Comparison of ENCODE assay signal across 9 mouse cellular contexts in genomic region chr9:40989940-40990588, GRCm38 (mm10). TPM values are rescaled to one million over a fixed set of nuclear protein-coding genes. Genes with fewer than 3 reads are reported as not detected.
DNase-seq lines count a peak whose midpoint lies in the region; ATAC-seq lines count a peak whose summit lies in the region.
"Had no signal": no experiment of that assay in that cellular context is flagged by ENCODE, and none has a peak within 500 bp of the region (broad histone marks: within the 10 kb centered on the region; RNA-seq: fewer than 3 reads in every experiment).

No protein-coding gene starts in this region.

- H3K27me3 ChIP-seq in heart, embryonic 10.5 days (ENCODE audit: insufficient read depth, poor library complexity, severe bottlenecking), result no peaks in the 10 kb centered on the region; the same call in 1 of the 2 replicates
- H3K27me3 ChIP-seq: limb, embryonic 15.5 days had no signal

- H3K27ac ChIP-seq in heart, embryonic 10.5 days, result peak overlapping the region; percentile 9; the same call in 1 of the 2 replicates
- H3K27ac ChIP-seq: limb, embryonic 15.5 days had no signal

- no peaks in the 10 kb centered on the region for H3K9me3 ChIP-seq in heart, embryonic 10.5 days
- H3K9me3 ChIP-seq: limb, embryonic 15.5 days had no signal

- H3K36me3 ChIP-seq in heart, embryonic 10.5 days, result no peaks in the 10 kb centered on the region
- H3K36me3 ChIP-seq: limb, embryonic 15.5 days had no signal

- H3K4me3 ChIP-seq in heart, embryonic 10.5 days, result no peak overlapping the region
- H3K4me3 ChIP-seq: limb, embryonic 15.5 days had no signal

- DNase-seq in heart, adult 18-20 months, result peak; percentile 28 to 74
- DNase-seq in heart, adult 11 months, result no peak
- DNase-seq in heart, embryonic 10.5 days (ENCODE audit: low spot score), result no peak
- peak; percentile 7 for DNase-seq in large intestine, adult 2 months (ENCODE audit: low read depth, low spot score)
- DNase-seq in lung, postnatal 14 days, result peak; percentile 72
- peak; percentile 70 to 83 for DNase-seq in right cerebral cortex, adult 2 months (ENCODE audit: low spot score in 2 of 2)

- ATAC-seq in activated CD4-positive, CD25-positive, alpha-beta regulatory T cell, adult 4 months, result peak; percentile 32
- 0 out of 2 replicates have a peak, but pooled peaks have one; percentile 56 for ATAC-seq in common myeloid progenitor, adult 5-6 weeks (replicated peaks; ENCODE audit: low read depth, poor library complexity, severe bottlenecking)

- WGBS in heart, embryonic 10.5 days, result 40% methylated on average over 4 of the region's 4 CpGs
- 31% methylated on average over 4 of the region's 4 CpGs for WGBS in large intestine, adult 2 months

- H3K4me1 ChIP-seq in heart, embryonic 10.5 days, result no peaks in the 10 kb centered on the region

RNA-seq across cellular contexts. Expression of gene Crtam, which starts 14.4 kb away (rescaled TPM):
- under 1 TPM in 1 of 2 experiments, not detected in 1; 0.21 TPM for total RNA-seq in heart, adult 18-20 months (2021)
- 1 to 10 TPM; 1.2 to 2.7 TPM for polyA plus RNA-seq in activated CD4-positive, CD25-positive, alpha-beta regulatory T cell, adult 4 months (2017; shearing (Covaris generic))
- total RNA-seq in common myeloid progenitor, adult 5-6 weeks (2017), result 0.14 TPM in 1 of 2 replicates, not detected in the other
- polyA plus RNA-seq in heart, embryonic 10.5 days (2016; fragmentation: Nextera tagmentation; extraction: Ambion mirVana), result 0.12 and 0.29 TPM in 2 replicates
- 0.09 and 0.16 TPM in 2 replicates for polyA plus RNA-seq in large intestine, adult 2 months (2012; rRNA removed)

RNA-seq across cellular contexts. Expression of gene Jhy, which starts 26.1 kb away (rescaled TPM):
- not detected for total RNA-seq in heart, adult 18-20 months (2021)
- polyA plus RNA-seq in activated CD4-positive, CD25-positive, alpha-beta regulatory T cell, adult 4 months (2017; shearing (Covaris generic)), result not detected
- not detected in 2 replicates for total RNA-seq in common myeloid progenitor, adult 5-6 weeks (2017)
- polyA plus RNA-seq in heart, embryonic 10.5 days (2016; fragmentation: Nextera tagmentation; extraction: Ambion mirVana), result 0.09 TPM in 1 of 2 replicates, not detected in the other
- not detected in 2 replicates for polyA plus RNA-seq in large intestine, adult 2 months (2012; rRNA removed)
- polyA plus RNA-seq: limb, embryonic 15.5 days had no signal

Comparison
In these comparisons a context has a peak if more than half of its experiments do, and no peak if none do; other contexts are left out.
1. DNase-seq: peak in heart, adult 18-20 months (2 of 2), large intestine, adult 2 months (single experiment), lung, postnatal 14 days (single experiment) and right cerebral cortex, adult 2 months (2 of 2); none in heart, adult 11 months (single experiment) and heart, embryonic 10.5 days (single experiment).